In the genomic region with DNA sequence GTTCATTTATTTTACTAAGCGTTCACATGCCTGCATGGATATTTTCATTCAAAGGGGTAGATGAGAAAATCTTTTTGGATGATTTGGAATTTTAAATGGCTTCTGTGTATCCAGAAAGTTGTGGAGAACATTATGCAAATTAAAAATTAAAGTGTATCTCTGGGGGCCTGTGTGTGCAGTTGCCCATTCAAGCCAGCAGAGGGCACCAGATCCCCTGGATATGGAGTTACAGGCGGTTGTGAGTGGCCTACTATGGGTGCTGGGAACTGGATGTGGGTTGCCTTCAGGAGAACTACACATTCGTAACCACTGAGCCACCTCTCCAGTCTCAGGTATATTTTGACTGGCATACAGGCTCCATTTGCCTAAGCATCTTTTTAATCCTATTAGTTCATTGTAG, we compare ENCODE assay signal across 16 mouse cellular contexts.
DNase-seq lines count a peak whose midpoint lies in the region; ATAC-seq and TF ChIP-seq lines count a peak whose summit lies in the region.
"Had no signal": no experiment of that assay in that cellular context is flagged by ENCODE, and none has a peak within 500 bp of the region (broad histone marks: within the 10 kb centered on the region; RNA-seq: fewer than 3 reads in every experiment).

No protein-coding gene starts in this region.

- H3K79me2 ChIP-seq in liver, adult 2 months (ENCODE audit: control insufficient read depth, insufficient read depth, low read length) = no peaks in the 10 kb centered on the region

- H3K4me3 ChIP-seq in forebrain, postnatal 0 days (ENCODE audit: low read depth, low read length) = no peak overlapping the region
- H3K4me3 ChIP-seq in forebrain, embryonic 15.5 days = no peak overlapping the region
- no peak overlapping the region for H3K4me3 ChIP-seq in liver, adult 2 months (ENCODE audit: insufficient read depth, low read depth, low read length)
- no peak overlapping the region for H3K4me3 ChIP-seq in liver, embryonic 11.5 days (ENCODE audit: low read depth, low read length)
- H3K4me3 ChIP-seq in stomach, postnatal 0 days (ENCODE audit: low read depth, low read length) = no peak overlapping the region
- H3K4me3 ChIP-seq: hindbrain, embryonic 10.5 days; limb, embryonic 12.5 days; lung, embryonic 15.5 days; megakaryocyte, embryonic 14.5 days; neural tube, embryonic 12.5 days had no signal

- no peaks in the 10 kb centered on the region for H3K36me3 ChIP-seq in forebrain, postnatal 0 days (ENCODE audit: insufficient read depth)
- no peaks in the 10 kb centered on the region for H3K36me3 ChIP-seq in forebrain, embryonic 15.5 days
- H3K36me3 ChIP-seq in liver, adult 2 months (ENCODE audit: control insufficient read depth, insufficient read depth, low read length) = no peaks in the 10 kb centered on the region
- H3K36me3 ChIP-seq in liver, embryonic 11.5 days (ENCODE audit: control insufficient read depth, insufficient read depth, low read length) = no peaks in the 10 kb centered on the region
- no peaks in the 10 kb centered on the region for H3K36me3 ChIP-seq in stomach, postnatal 0 days (ENCODE audit: control insufficient read depth, insufficient read depth, low read length)
- H3K36me3 ChIP-seq: hindbrain, embryonic 10.5 days; limb, embryonic 12.5 days; lung, embryonic 15.5 days; neural tube, embryonic 12.5 days had no signal

- DNase-seq in forebrain, postnatal 0 days = no peak
- no peak for DNase-seq in liver, adult 2 months (ENCODE audit: extremely low read depth, low read depth, low spot score)
- no peak for DNase-seq in liver, embryonic 11.5 days (ENCODE audit: low spot score)
- peak; percentile 17 for DNase-seq in thymus, postnatal 4 days
- DNase-seq in thymus, postnatal 36 days = no peak
- DNase-seq in stomach, postnatal 0 days (ENCODE audit: low spot score) = no peak
- no peak for DNase-seq in heart, adult 18-20 months
- DNase-seq: cerebellum, postnatal 25 days; kidney, adult 11 months; thymus, postnatal 25 days had no signal

- no peak for ATAC-seq in forebrain, postnatal 0 days
- no peak for ATAC-seq in forebrain, embryonic 15.5 days (replicated peaks)
- ATAC-seq in liver, embryonic 11.5 days (replicated peaks; ENCODE audit: low FRiP score) = no peak
- no peak for ATAC-seq in stomach, postnatal 0 days (ENCODE audit: low FRiP score, low TSS enrichment)

- TF ChIP-seq CTCF in forebrain, postnatal 0 days (IDR thresholded peaks at IDR 0.05; ENCODE audit: low read depth) = peak; percentile 45
- peak; percentile 40; the same call in 1 of the 2 replicates for TF ChIP-seq CTCF in liver, adult 2 months (IDR thresholded peaks at IDR 0.05; ENCODE audit: low read depth, low read length)
- peak; percentile 32 for TF ChIP-seq CTCF in stomach, postnatal 0 days (IDR thresholded peaks at IDR 0.05; ENCODE audit: low read depth)

- 93% methylated on average over 3 of the region's 3 CpGs for WGBS in forebrain, postnatal 0 days
- WGBS in forebrain, embryonic 15.5 days = 87% methylated on average over 3 of the region's 3 CpGs
- 91% methylated on average over 3 of the region's 3 CpGs for WGBS in liver, adult 2 months
- 77% methylated on average over 3 of the region's 3 CpGs for WGBS in liver, embryonic 11.5 days
- WGBS in stomach, postnatal 0 days = 89% methylated on average over 3 of the region's 3 CpGs

- no peaks in the 10 kb centered on the region for H3K27me3 ChIP-seq in forebrain, postnatal 0 days (ENCODE audit: insufficient read depth, low read length)
- H3K27me3 ChIP-seq in forebrain, embryonic 15.5 days = no peaks in the 10 kb centered on the region
- peaks cover 4% of the 10 kb centered on the region; the same call in 1 of the 2 replicates for H3K27me3 ChIP-seq in liver, adult 2 months (ENCODE audit: control insufficient read depth, insufficient read depth, low read length)
- no peaks in the 10 kb centered on the region for H3K27me3 ChIP-seq in liver, embryonic 11.5 days (replicated peaks; ENCODE audit: control insufficient read depth, insufficient read depth, low read length)
- H3K27me3 ChIP-seq in stomach, postnatal 0 days (ENCODE audit: control insufficient read depth, insufficient read depth, low read length) = no peaks in the 10 kb centered on the region
- H3K27me3 ChIP-seq: limb, embryonic 12.5 days; lung, embryonic 15.5 days; megakaryocyte, embryonic 14.5 days; neural tube, embryonic 12.5 days had no signal

- no peaks in the 10 kb centered on the region for H3K9me3 ChIP-seq in forebrain, postnatal 0 days (ENCODE audit: low read length)
- no peaks in the 10 kb centered on the region for H3K9me3 ChIP-seq in forebrain, embryonic 15.5 days
- H3K9me3 ChIP-seq in liver, embryonic 11.5 days (ENCODE audit: control insufficient read depth, low read length) = 0 out of 2 replicates have a peak, but pooled peaks cover 3% of the 10 kb centered on the region
- no peaks in the 10 kb centered on the region for H3K9me3 ChIP-seq in stomach, postnatal 0 days (ENCODE audit: control insufficient read depth, low read length)
- H3K9me3 ChIP-seq: lung, embryonic 15.5 days had no signal

- no peak overlapping the region for H3K9ac ChIP-seq in forebrain, postnatal 0 days
- H3K9ac ChIP-seq in forebrain, embryonic 15.5 days (replicated peaks) = no peak overlapping the region
- H3K9ac ChIP-seq in liver, adult 2 months (ENCODE audit: low read depth, low read length) = no peak overlapping the region
- H3K9ac ChIP-seq in liver, embryonic 11.5 days (ENCODE audit: low read depth, low read length) = no peak overlapping the region
- H3K9ac ChIP-seq in stomach, postnatal 0 days (ENCODE audit: low read length) = no peak overlapping the region
- H3K9ac ChIP-seq: limb, embryonic 12.5 days; lung, embryonic 15.5 days; neural tube, embryonic 12.5 days had no signal

- TF ChIP-seq EP300 in stomach, postnatal 0 days (optimal IDR thresholded peaks at IDR 0.05) = no peak

- H3K27ac ChIP-seq in forebrain, postnatal 0 days (ENCODE audit: low read depth, low read length) = no peak overlapping the region
- H3K27ac ChIP-seq in forebrain, embryonic 15.5 days (replicated peaks) = no peak overlapping the region
- H3K27ac ChIP-seq in liver, adult 2 months (replicated peaks; ENCODE audit: insufficient read depth, low read depth, low read length) = no peak overlapping the region
- H3K27ac ChIP-seq in liver, embryonic 11.5 days (ENCODE audit: low read depth, low read length) = no peak overlapping the region
- H3K27ac ChIP-seq in stomach, postnatal 0 days (replicated peaks) = no peak overlapping the region
- H3K27ac ChIP-seq: hindbrain, embryonic 10.5 days; limb, embryonic 12.5 days; lung, embryonic 15.5 days; neural tube, embryonic 12.5 days had no signal

- H3K4me1 ChIP-seq in forebrain, postnatal 0 days (ENCODE audit: insufficient read depth) = peaks cover 4% of the 10 kb centered on the region; the same call in 1 of the 2 replicates
- H3K4me1 ChIP-seq in forebrain, embryonic 15.5 days = no peaks in the 10 kb centered on the region
- no peaks in the 10 kb centered on the region for H3K4me1 ChIP-seq in liver, adult 2 months (ENCODE audit: control insufficient read depth, insufficient read depth, low read length)
- no peaks in the 10 kb centered on the region for H3K4me1 ChIP-seq in liver, embryonic 11.5 days (replicated peaks; ENCODE audit: control insufficient read depth, insufficient read depth, low read length)
- no peaks in the 10 kb centered on the region for H3K4me1 ChIP-seq in stomach, postnatal 0 days (replicated peaks; ENCODE audit: control insufficient read depth, insufficient read depth)
- H3K4me1 ChIP-seq: hindbrain, embryonic 10.5 days; limb, embryonic 12.5 days; lung, embryonic 15.5 days; neural tube, embryonic 12.5 days had no signal

- H3K4me2 ChIP-seq in forebrain, postnatal 0 days (ENCODE audit: low read depth) = no peak overlapping the region
- H3K4me2 ChIP-seq in forebrain, embryonic 15.5 days (replicated peaks) = no peak overlapping the region
- H3K4me2 ChIP-seq in liver, embryonic 11.5 days = no peak overlapping the region
- H3K4me2 ChIP-seq in stomach, postnatal 0 days (replicated peaks; ENCODE audit: low read depth) = no peak overlapping the region
- H3K4me2 ChIP-seq: limb, embryonic 12.5 days; lung, embryonic 15.5 days; neural tube, embryonic 12.5 days had no signal

- no peak for TF ChIP-seq POLR2A in liver, adult 2 months (IDR thresholded peaks at IDR 0.05; ENCODE audit: extremely low read depth, insufficient read depth, low read length)
